In the genomic region with DNA sequence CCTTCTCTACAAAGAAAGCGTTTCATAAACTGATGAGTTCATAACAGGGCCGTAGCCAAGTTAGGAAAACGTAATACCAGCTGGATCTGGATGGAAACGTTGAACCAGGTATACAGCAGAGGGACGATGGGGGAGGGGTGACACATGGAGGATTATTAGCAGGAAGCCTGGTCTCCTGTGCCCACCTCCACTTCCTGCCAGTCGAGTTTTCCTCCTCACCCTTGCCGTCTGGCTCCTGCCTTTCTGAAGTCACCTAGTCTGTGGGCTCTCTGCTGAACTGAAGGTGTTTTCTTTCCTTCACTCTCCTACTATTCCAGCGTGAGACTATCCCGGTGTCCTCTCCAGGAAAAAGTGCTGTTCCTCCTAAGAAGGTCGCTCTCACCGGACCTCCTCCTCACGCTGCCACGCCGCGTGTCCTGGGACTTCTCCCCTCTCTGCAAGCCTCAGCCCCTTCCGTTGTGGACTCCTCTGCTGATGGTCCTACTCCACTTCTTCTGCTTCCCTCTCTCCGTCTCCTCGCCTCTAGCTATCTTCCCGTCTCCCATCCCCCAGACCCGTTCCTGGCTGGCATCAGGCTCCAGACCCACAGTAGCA, we compare ENCODE assay signal across 8 mouse cellular contexts. TPM values are rescaled to one million over a fixed set of nuclear protein-coding genes. Genes with fewer than 3 reads are reported as not detected.
DNase-seq lines count a peak whose midpoint lies in the region; ATAC-seq lines count a peak whose summit lies in the region.

No protein-coding gene starts in this region.

- peak; percentile 41 for ATAC-seq in hindbrain, embryonic 16.5 days
- ATAC-seq in midbrain, embryonic 14.5 days (ENCODE audit: low FRiP score, low TSS enrichment), result peak; percentile 37; the same call in 1 of the 2 replicates

- 45% methylated on average over 20 of the region's 20 CpGs for WGBS in hindbrain, embryonic 16.5 days
- WGBS in midbrain, embryonic 14.5 days, result 44% methylated on average over 20 of the region's 20 CpGs

- no peaks in the 10 kb centered on the region for H3K9me3 ChIP-seq in hindbrain, embryonic 16.5 days (ENCODE audit: control insufficient read depth, low read length)
- no peaks in the 10 kb centered on the region for H3K9me3 ChIP-seq in midbrain, embryonic 14.5 days (ENCODE audit: control insufficient read depth, low read length)

- peak overlapping the region; percentile 46 for H3K9ac ChIP-seq in hindbrain, embryonic 16.5 days (ENCODE audit: low read depth, low read length)
- H3K9ac ChIP-seq in midbrain, embryonic 14.5 days (replicated peaks; ENCODE audit: low read length), result no peak overlapping the region; the same call in 1 of the 2 replicates

- no peaks in the 10 kb centered on the region for H3K36me3 ChIP-seq in hindbrain, embryonic 16.5 days (ENCODE audit: control insufficient read depth, insufficient read depth, low read length)
- no peaks in the 10 kb centered on the region for H3K36me3 ChIP-seq in midbrain, embryonic 14.5 days (ENCODE audit: control insufficient read depth, insufficient read depth, low read length)

- H3K27me3 ChIP-seq in hindbrain, embryonic 16.5 days (replicated peaks; ENCODE audit: control insufficient read depth, insufficient read depth, low read length), result no peaks in the 10 kb centered on the region
- H3K27me3 ChIP-seq in midbrain, embryonic 14.5 days (ENCODE audit: control insufficient read depth, insufficient read depth, low read length), result no peaks in the 10 kb centered on the region

- H3K27ac ChIP-seq in hindbrain, embryonic 16.5 days (ENCODE audit: low read depth, low read length), result no peak overlapping the region
- no peak overlapping the region for H3K27ac ChIP-seq in midbrain, embryonic 14.5 days (replicated peaks; ENCODE audit: low read depth, low read length)

- peak overlapping the region; percentile 47 for H3K4me2 ChIP-seq in hindbrain, embryonic 16.5 days (ENCODE audit: low read length)
- peak overlapping the region; percentile 50 for H3K4me2 ChIP-seq in midbrain, embryonic 14.5 days (ENCODE audit: low read length)

- H3K4me1 ChIP-seq in hindbrain, embryonic 16.5 days (ENCODE audit: control insufficient read depth, insufficient read depth, low read depth, low read length), result peaks cover 5% of the 10 kb centered on the region
- H3K4me1 ChIP-seq in midbrain, embryonic 14.5 days (ENCODE audit: control insufficient read depth, insufficient read depth, low read length), result peaks cover 4% of the 10 kb centered on the region; the same call in 1 of the 2 replicates

- peak overlapping the region; percentile 20 for H3K4me3 ChIP-seq in hindbrain, embryonic 16.5 days (ENCODE audit: low read length)
- peak overlapping the region; percentile 10; the same call in 1 of the 2 replicates for H3K4me3 ChIP-seq in midbrain, embryonic 14.5 days (replicated peaks; ENCODE audit: low read depth, low read length)

- DNase-seq in adrenal gland, postnatal 14 days, result peak; percentile 48
- no peak for DNase-seq in adrenal gland, adult (ENCODE audit: inconsistent age in 2 of 2, low spot score in 1 of 2)
- DNase-seq in right cerebral cortex, postnatal 4 days, result peak; percentile 18
- no peak for DNase-seq in right cerebral cortex, adult 18-20 months
- DNase-seq in midbrain, embryonic 14.5 days, result no peak
- DNase-seq in gastrocnemius, adult 8-10 months (ENCODE audit: low spot score in 2 of 2), result no peak
- no peak for DNase-seq in ovary, postnatal 14 days (ENCODE audit: low spot score)

RNA-seq across cellular contexts. Expression of a gene that starts 12.3 kb away (rescaled TPM):
- 111 and 115 TPM in 2 replicates for total RNA-seq in adrenal gland, postnatal 14 days (2021)
- 373 and 390 TPM in 2 replicates for polyA plus RNA-seq in hindbrain, embryonic 16.5 days (2015; fragmentation: Nextera tagmentation; extraction: Ambion mirVana)
- polyA plus RNA-seq in midbrain, embryonic 14.5 days (2014; fragmentation: Nextera tagmentation; extraction: Ambion mirVana), result 543 and 574 TPM in 2 replicates
- total RNA-seq in gastrocnemius, adult 8-10 months (2022), result 10 to 100 TPM; 17.1 to 24.7 (median 19.2) TPM

RNA-seq across cellular contexts. Expression of a gene that starts 35.7 kb away (rescaled TPM):
- 3.7 and 5.4 TPM in 2 replicates for total RNA-seq in adrenal gland, postnatal 14 days (2021)
- 2.4 and 3.0 TPM in 2 replicates for polyA plus RNA-seq in hindbrain, embryonic 16.5 days (2015; fragmentation: Nextera tagmentation; extraction: Ambion mirVana)
- polyA plus RNA-seq in midbrain, embryonic 14.5 days (2014; fragmentation: Nextera tagmentation; extraction: Ambion mirVana), result 2.2 and 3.9 TPM in 2 replicates
- 1 to 10 TPM in 1 of 4 experiments, under 1 TPM in 3; 0.58 to 1.0 (median 0.78) TPM for total RNA-seq in gastrocnemius, adult 8-10 months (2022)

Comparison
In these comparisons a context has a peak if more than half of its experiments do, and no peak if none do; other contexts are left out.
1. DNase-seq: peak in adrenal gland, postnatal 14 days (single experiment) and right cerebral cortex, postnatal 4 days (single experiment); none in adrenal gland, adult (0 of 2), right cerebral cortex, adult 18-20 months (single experiment), midbrain, embryonic 14.5 days (single experiment), gastrocnemius, adult 8-10 months (0 of 2) and ovary, postnatal 14 days (single experiment).